Mouse (Mus musculus) spleen, adult 2 months (tissue): ENCODE measurements at regions not wholly inside any gene's neighbourhood (a gene's known extent, or its start where the extent isn't known, plus 50 kb on each side); places are given as distances from the start of the nearest gene placed in this dataset.

ENCODE experiments used
- CTCF ChIP-seq: fragments of 200-500 bp; IDR thresholded peaks from 2 replicates; pipeline ENCODE4 v1.5.1; 2011; ENCODE audit warnings: mild to moderate bottlenecking, inconsistent platforms; ENCODE audit not compliant: insufficient read depth, insufficient read length, insufficient replicate concordance; ENCODE audit errors: extremely low read depth
- POLR2A ChIP-seq: fragments of 200-500 bp; IDR thresholded peaks from 2 replicates; pipeline ENCODE4 v1.6.1; 2011; ENCODE audit warnings: low read depth, low read length, inconsistent platforms

GRCm38 (mm10) chr15:56451881-56452280 lies 1025.5 kb downstream of the Slc22a22 start:
- TF ChIP-seq CTCF (no peak), POLR2A (no peak)
